Mouse (Mus musculus) monocyte, adult 2 months (primary cell): Measurements from ENCODE around the gene Plekhg5.
A peak's percentile ranks its signal among the peaks of the same experiment; 100 is the strongest.

Source experiments
- DNase-seq, 2 experiments: peaks; one replicate each; pipeline ENCODE4 v3.0.0; 2022; ENCODE audit warnings: low spot score in 2 of 2, low read depth in 1 of 2

Plekhg5 gene

DNA sequence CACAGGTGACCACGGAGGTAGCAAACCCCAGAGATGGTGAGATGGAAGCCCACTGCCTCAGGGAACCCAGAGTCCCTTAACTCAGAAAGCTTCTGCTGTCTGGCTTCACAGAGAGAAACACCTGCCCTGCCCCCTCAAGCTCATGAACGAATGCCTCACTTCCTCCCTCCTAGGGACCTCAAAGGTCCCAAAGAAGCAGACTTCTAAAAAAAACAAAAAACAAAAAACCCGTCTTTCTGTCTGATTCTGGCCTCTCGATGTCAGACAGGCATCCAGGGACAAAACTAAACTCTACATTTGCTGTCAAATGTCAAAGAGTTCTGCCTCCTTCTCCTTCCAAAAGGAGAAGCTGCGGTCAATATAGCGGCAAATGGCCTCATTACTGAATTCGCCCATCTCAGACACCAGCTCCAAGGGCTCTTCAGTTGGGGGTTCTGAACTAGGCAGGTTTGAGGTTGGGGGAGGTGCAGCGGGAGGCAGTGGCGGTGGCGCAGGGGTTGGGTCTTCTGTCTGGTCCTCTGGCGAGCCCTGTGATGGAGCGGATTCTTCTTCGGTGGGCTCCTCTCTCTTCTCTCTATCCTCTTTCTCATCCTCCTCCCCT, 52.2 kb downstream of the Plekhg5 start:
- DNase-seq: no peak

DNA sequence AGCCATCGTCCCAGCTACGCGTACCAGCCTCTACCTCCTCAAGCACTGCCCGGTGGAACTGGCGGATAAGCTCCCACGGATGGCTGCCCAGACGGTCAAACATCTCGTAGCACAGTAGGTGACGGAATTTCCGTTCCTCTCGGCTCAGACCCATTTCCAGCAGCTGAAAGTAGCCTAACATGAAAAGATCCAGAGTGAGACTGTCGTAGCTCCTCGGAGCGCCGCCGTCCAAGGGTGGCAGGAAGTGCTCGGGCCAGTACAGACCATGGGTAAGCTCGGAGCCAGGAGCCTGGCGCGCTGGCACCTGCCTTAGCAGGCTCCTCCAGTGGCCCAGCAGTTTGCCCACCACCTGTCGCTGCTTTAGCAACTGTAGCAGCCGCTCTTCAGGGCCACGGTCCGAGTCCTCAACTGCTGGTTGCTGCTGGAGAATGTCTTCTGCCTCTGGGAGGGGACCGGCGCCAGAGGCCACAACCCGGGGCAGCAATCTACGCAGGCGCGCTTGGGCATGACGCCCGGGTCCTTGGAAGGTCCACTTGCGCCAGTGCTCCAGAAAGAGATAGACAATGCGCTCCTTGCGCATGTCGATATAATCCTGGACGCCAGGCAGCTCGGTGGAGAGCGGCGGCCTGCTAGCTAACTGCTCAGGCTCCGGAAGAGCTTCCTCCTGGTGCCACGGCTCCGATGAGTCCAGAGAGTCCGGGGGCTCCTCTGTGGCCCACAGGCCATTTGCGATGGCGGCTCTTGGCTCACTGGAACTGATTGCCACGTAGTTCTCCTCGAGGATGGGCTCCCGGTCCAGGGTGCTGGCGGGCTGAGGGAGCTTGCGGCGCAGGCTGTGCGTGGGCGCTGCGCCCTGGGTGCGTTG, 53.1 kb downstream of the Plekhg5 start:
- DNase-seq: no peak

DNA sequence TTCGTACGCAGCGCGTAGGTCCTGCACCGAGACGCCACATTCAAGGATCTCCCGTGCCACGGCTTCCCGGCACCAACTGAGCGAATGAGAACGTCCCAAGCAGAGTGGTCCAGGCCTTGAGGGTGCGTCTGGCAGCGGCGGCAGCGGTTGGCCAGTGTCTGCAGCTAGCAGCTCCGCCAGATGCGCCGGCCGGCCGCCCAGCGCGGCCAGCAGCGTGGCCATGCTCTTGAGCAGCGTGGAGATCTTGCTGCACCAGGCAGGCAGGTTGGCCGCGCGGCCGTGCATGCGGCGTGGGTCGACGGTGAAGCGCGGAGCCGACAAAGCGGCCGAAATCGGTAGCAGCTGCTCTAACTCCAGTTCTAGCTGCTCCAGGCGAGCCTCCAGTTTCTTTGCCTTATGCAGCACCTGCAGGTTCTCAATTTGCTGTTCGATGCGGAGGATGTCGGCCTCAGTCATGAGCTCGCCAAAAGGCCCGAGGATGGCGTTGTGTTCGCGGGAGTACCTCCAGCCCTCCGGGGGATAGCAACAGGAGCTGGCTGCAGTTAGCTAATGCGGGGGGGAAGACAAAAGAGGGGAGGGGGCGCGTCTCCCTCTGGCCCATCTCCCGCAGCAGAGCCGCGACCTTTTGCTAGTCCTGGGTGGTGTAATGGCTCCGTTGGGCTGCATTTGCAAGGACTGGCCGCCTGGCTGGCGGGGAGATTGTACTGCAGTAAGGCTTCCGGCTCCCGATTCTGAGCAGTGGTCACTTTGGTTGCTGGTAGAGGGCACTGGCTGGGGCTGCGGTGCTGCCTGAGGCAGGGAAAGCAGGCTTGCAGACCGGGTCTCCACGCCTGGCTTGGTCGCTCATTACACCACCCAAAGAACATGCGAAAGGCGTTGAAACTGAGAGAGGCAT, 54.0 kb downstream of the Plekhg5 start:
- DNase-seq: no peak

DNA sequence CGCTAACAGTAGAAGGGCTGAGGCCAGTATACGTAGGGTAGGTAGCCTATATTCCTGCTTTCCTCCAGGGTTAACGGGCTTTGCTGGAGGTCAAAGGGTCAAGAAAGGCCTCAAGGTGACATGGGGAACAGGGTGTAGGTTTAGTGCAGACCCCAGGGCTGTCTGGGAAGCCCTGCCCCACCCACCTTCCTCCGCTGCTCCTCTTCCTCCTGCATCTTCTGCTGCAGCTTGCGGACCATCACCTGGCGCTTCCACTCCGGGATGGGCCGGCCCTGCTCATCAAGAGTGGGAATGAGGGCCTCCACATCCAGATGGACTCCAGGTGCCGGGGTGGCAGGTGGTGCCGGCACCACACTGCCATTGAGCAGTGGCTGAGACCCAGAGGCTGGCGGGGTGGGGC, 55.6 kb downstream of the Plekhg5 start:
- no peak for DNase-seq

DNA sequence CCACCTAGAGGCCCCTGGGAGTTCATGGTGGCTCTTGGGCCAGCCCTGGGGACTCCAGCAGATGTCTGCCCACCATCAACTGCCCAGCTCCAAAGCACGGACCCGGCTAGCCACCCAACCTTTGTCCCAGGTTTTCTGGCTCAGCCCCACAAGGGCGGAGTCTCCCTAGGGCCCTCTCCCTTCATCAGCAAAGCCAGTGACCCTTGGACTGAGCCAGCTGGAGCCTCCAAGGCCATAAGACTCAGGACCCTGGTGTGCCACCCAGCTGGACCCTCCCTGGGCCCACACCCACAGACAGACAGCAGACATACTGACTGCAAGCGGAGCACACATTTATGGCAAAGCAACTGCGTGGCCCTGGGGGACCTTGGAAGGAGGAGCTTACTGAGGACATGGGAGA, 56.5 kb downstream of the Plekhg5 start:
- DNase-seq: no peak

DNA sequence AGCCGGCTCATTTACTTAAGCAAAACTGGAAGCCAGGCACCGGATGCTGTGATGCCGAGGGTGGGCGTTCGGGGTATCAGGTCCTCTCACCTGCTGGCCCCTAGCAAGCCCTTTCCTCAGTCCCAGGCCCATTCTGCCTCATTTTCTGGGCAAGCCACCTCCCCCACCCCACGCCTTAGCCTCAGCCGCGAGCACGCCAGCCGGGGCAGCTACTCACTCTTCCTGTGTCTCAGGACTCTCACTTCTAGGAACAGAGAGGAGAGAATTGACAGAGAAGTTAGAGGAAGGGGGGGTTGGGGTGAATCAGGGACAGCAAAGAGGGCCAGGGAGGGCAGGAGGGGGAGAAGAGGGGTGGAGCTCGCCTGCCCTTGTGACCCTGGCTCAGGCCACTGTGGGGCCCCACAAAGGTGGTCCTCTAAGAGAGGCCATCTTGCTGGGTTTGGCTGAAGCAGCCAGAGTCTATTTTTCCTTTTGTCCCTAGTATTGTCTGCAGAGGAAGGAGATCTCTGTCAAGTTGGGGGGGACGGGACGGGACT, 57.2 kb downstream of the Plekhg5 start:
- DNase-seq: no peak

DNA sequence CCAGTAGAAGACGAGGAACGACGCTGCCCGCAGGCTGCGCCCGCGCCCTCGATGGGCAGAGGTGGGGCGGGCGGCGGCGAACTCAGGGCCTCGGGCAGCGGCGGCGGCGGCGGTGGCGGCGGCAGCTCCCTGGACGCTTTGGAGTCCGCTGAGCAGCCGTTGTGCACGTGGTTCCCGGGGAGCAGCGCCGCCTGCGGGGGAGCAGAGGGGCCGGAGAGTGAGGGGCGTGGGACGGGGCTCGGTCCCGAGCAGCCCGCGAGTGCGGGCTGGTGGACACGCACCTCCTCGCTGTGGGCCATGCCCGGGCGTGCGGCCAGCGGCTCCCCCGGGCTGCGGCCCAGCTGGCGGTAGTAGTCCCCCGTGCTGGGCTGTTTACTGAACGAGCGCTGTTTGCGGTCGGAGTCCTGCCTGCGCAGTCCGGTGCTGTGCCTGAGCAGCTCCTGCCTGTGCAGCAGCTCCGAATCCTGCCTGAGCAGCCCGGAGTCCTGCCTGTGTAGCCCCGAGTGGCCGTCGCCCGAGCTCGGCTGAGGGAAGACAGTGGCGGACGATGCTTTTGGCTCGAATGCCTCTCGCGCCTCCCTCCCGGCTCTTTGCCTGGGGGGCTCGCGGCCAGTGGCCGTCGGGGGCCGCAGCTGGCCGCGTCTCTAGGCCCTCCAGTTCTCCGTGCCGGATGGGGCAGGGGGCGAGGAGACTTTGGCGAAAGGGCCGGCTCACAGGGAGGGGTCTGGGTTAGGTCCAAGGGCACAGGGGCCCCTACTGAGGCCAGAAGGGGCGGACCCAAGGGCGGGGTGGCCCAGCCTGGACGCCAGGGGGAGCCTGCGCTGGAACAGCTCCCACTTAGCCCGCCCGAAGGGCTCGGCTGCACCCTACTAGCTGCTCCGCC, 58.7 kb downstream of the Plekhg5 start:
- no peak for DNase-seq

DNA sequence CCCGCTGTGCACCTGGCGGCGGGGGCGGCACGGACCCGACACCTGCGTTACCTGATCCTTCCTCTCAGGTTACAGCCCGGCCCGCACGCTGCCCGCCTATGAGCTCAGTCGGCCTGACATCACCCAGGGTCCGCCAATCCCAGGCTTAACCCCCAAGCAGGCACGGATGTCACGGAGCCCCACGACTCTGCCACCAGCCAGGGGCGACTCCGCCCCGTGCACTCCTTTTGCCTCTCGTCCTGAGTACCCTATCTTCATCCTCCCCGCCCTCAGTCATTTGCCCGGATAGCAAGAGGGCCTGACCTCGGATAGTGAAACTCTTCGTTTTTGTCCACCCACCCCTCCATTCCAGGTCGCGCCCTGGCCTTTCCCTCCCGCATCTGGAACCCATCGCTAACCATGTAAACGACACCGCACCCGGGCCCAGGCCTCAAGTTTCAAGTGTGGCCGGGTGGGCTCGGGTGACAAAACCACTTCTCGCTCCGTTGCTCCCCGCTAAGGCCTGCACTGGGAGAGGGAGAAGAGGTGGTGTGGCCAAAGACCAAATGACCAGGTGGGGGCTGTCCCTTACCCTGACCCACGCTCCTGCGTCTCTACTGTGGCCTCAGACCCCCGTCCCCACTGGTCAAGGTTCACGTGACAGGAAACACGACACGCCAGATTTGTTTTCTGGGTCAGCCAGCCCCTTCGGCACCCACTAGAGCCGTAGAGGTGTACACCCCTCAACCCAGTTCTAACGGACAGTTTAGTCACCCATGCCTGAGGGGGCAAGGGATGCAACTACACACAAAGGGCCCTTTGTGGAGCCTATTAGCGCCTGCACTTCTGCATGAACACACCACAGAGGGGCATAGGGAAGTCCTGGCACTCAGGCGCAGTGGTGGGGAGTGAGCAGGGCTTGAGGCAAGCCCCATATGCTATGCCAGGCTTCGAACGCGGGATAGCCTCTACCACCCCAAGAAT, 59.8 kb downstream of the Plekhg5 start:
- no peak for DNase-seq

DNA sequence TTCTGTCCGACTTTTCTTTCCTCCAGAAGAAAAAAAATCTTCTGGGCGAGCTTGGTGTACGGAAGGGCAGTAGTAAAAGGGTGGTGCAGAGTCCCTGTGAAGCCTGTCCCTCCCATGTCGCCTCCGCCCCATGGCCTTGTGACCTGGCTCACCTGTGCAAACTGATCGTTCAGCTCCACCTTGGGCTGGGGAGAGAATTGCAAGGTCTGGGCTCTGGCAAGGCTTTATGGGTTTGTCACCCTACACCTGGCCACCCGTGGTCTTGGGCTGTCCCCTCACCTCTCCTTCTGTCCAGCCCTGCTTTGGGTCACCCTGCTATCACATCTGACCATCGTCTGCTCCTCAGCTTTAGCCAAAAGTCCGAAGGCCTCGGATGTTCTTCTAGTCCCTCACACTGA, 60.5 kb downstream of the Plekhg5 start:
- DNase-seq: no peak

DNA sequence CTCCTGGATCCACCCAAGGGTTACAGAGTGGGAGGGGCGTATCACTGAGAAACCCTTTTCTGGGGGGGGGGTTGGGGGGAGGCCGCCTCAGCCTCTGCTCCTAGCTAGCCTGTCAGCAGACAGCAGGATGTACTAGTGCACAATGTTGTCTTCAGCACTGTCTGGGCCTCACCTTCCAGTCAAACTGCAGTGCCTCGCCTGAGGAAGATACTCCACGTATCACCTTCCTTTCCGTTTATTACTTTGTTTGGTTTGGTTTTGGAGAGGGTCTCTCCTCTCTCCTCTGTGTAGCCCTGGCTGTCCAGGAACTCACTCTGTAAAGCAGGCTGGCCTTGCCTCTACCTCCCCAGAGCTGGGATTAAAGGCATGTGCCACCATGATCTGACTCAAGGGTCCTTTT, 60.9 kb downstream of the Plekhg5 start:
- DNase-seq: no peak

DNA sequence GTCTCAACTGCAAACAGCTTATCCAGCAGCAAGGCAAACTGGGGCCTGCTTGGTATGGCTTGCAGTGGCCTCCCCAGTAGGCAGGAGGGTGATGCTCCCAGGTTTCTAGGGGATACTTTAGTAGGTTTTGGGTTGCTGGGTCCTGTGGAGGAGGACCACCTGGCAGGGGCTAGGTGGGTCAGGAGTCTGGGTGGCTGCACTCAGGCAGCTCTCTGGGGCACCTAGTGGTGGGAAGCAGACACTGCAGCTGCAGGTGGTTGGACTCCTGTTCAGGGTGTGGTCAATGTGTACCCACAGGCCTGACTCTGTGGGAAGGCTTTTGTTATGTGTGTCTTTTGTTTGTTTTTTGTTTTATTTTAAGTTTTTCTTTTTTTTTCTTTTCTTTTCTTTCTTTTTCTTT, 62.2 kb downstream of the Plekhg5 start:
- no peak for DNase-seq

DNA sequence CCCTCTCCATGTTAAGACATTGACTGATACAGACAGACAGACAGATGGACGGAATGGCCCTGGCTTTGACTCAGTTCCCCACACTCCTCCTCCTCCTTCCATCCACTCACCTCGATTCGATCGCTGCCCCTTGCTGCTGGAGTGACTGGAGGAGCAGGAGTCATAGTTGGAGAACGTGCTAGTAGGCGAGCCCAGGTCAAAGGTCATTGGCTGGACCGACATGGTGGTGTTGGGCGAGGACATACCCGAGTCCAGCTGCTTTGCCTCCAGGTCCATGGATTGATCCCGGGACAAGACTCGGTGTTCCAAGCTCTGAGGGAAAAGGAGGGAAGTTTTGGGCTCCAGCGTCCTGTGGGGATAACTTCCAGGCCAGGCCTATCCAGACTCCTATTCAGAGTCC, 63.1 kb downstream of the Plekhg5 start:
- DNase-seq: no peak

DNA sequence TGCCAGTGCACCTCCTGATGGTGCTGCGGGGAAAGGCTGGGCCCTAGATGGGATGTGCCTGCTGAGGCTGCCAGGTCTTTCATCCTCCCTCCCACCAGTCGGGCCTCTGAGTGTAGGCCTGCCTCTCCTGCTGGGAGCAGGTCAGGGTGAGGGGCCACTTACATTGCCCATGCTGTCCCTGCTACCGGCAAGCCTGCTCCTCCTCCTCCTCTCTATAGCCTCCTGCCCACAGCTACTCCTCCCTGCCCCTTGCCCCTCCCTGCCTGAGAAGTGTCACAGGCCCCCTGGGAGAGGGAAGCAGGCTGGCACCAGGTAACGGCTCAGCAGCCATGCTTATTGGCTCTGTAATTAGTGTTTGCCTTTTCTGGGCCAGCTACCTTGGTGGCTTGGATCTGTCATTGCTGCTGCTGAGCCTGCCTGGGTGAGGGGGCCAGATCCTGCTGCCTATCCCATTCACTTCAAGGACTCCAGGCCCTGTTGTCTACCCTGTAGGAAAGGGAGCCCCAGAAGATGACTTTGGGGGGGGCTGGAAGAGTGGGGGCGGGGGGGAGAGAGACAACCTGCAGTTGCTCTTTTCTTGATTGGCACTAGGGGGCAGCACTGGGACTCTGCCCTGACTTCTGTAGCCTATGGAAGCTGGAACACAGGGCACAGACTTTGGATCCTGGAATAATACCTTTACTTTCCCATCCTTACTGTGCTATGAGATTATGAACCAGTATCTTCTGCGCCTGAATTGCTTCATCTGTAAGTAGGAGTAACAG, 64.0 kb downstream of the Plekhg5 start:
- no peak for DNase-seq

DNA sequence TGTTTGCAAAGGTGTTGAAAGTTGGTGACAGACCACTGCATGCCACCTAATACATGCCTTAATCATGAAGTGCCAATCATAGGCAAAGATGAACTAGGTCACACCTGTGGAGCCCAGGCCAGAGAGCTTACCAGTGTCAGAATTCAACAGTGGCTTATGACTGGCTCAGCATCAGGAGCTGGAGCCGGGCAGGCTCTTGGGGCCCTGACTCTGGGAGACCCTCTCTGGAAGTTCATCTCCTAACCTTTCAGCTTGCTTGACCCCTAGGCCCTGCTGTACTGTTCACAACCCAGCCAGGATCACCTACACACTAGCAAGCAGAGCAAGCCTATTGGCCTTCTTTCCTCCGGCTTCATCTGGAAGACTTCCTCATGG, 64.6 kb downstream of the Plekhg5 start:
- no peak for DNase-seq

DNA sequence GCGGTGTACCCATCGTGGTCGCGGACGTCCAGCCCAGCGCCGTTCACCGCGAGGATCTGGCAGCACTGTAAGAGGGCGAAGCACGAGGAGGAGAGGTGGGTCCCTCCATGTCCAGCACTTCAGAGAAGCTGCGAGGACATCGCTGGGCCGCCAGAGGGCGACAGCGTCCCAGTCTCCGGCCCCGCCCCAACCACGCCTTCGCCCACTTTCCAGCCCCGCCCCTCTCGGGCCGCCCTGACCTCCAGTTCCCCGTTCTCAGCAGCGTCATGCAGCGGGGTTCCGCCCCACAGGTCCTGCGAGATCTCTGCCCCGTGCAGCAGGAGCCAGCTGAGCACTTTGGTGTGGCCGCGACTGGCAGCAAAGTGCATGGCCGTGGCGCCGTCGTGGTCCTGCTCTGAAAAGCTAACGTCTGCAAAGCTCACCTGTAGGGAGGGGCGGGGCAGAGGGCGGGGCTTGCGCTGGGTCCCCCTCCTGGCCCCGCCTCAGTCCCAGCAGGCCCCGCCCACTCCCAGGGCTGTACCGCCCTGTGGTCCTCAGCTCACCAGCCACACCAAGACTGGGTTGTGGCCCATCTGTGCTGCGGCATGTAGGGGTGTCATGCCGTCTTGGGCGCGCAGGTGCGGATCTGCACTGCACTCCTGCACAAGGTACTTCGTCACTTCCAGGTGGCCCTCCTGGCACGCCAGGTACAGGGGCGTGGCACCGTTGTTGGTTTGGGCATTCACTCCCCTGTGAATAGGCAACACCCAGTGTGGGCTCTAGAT, 66.4 kb downstream of the Plekhg5 start:
- peak; percentile 91 to 95 for DNase-seq

DNA sequence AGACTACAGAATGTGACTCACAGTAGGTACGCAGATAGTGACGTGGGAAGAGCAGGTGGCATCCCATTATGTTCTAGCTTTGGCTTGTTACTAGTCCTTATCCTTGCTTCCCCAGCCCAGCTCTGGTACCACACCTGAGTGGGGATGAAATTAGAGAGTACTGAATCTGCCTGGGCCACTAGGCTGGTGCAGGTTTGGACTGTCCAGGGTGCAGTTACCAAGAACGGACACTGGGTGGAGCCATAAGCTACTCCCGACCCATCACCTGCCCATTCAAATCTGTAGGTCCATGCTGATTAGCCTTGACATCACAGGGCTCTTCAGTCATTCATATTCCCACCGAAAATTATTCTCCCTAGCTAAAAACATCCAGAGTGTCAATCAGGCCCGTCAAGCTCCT, 68.1 kb downstream of the Plekhg5 start:
- DNase-seq: no peak

DNA sequence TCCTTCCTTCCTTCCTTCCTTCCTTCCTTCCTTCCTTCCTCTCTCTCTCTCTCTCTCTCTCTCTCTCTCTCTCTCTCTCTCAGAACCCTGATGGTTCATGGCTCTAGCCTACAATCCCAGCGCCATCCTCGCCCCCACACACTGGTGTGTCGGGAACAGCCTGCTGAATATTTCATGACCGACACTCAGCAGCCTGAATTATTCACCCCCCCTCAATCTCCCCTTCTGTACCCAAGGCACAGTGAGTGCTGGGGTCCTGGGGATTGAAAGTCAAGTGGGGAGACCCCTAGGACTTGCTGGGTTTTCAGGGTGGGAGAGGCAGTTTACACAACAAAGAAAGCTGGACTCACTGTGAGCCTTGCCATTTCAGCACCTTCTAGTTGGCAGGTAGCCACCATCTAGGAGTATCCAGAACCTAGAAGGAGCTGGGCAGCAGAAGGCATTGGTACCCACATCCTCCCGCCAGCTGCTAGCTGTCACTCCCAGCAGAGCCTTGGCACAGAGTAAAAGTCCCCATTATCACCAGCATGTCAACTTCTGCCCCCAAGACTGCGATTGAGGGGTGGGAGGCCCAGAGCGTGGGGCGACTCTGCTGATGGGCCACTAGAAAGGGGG, 69.3 kb downstream of the Plekhg5 start:
- no peak for DNase-seq

DNA sequence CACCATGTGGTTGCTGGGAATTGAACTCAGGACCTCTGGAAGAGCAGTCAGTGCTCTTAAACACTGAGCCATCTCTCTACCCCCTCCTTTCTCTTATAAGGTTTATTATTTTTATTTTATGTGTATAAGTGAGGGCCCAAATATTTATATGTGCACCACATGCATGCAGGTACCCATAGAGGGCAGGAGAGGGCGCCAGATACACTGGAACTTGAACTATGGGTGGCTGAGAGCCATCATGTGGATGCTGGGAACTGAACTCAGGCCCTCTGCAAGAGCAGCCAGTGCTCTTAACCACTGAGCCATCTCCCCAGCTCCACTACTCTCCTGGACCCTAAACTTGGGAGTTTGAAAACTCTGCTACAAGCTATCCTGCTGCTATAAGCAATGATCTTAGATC, 71.3 kb downstream of the Plekhg5 start:
- DNase-seq: no peak
